Mouse (Mus musculus) lung, postnatal 14 days (tissue): Measurements from ENCODE around the gene Myadm.
"Not testable (repeated sequence)": the region's sequence is repeated elsewhere in the genome, so short reads cannot be mapped to it uniquely, and the experiment has no call there.

Source experiments
- DNase-seq: peaks from one replicate; pipeline ENCODE4 v3.0.0; 2021

Myadm gene

DNA sequence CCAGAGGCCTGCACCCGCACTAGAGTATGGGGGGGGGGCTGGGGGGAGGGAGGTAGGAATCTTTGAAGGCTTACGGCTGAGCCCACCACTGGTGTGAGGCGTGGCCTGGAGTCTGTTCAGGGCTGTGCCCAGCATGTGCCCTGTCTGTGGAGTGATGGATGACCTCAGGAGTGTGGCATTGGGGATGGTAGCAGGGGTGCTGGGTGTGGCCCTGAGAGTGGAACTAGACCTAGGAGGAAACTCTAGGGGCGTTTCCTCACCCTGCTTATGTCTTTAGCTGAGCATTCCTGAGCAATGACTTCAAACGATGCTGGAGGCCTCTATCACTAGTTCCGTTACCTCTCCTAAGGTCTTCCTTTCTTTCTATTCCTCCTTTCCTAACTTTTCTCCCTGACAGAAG is 2.3 kb downstream of the Myadm start:
- peak; percentile 59 for DNase-seq

DNA sequence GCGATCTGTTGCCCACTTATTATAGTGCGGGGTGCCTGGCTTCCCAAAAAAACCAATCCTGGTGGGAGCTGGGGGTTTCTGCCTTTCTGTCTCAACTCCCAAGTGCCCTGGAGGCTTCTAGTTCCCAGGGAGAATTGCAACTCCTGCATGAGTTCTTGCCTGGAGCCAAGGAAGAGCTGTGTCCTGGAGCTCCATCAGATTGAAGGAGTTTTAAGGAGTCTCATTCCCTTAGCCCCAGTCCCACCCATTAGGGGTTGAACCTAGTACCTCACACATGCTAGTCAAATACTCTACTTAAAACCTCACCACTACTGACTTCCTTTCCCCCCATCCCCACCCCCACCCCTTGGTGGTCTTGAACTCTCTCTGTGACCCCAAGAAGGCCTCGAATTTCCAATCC is 2.9 kb downstream of the Myadm start:
- DNase-seq: no peak

DNA sequence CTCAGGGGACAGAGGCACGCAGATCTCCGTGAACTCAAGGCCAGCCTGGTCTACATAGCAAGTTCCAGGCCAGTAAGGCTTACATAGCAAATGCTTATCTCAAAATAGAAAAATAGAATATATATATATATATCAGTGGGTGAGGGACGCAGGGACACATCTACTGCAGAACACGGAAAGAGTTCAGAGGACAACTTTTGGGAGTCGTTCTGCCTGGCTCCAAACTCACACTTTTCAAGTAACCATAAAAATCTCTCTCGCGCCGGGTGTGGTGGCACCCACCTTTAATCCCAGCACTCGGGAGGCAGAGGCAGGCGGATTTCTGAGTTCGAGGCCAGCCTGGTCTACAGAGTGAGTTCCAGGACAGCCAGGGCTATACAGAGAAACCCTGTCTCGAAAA is 3.4 kb downstream of the Myadm start:
- not testable (repeated sequence) for DNase-seq

DNA sequence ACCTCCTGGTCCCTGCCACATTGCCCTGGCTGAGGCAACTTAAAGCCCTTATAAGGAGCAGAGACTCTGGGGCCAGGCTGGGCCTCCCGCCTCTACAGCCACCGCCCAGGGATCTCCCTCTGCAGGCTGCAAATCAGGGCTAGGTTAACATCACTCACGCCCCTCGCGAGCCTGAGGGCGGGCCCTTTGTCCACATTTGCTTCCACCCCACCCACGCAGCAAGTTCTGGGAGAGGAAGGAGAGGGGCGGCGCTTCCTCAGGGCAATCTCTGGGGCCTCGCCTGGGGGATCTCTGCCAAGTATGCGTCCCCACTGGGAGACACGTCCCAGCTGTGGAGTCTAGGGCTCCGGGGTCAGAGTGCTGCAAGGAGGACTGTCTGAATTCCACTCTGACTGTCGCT is 3.9 kb downstream of the Myadm start:
- DNase-seq: peak; percentile 94

DNA sequence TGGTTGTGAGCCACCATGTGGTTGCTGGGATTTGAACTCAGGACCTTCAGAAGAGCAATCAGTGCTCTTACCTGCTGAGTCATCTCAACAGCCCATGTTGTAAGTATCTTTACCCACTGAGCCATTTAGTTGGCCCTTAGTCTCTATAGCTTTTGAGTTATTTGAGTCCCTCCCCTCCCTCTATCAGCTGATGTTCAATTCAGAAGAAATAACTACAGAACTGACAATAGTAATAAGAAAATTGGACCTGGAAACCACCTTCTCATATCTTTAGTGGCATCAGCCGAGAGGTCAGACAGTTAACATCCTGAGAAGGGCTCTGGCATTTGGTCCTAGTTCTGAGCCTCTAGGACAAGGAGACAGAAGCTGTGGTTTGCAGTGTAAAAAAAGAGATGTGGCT is 5.9 kb downstream of the Myadm start:
- no peak for DNase-seq

DNA sequence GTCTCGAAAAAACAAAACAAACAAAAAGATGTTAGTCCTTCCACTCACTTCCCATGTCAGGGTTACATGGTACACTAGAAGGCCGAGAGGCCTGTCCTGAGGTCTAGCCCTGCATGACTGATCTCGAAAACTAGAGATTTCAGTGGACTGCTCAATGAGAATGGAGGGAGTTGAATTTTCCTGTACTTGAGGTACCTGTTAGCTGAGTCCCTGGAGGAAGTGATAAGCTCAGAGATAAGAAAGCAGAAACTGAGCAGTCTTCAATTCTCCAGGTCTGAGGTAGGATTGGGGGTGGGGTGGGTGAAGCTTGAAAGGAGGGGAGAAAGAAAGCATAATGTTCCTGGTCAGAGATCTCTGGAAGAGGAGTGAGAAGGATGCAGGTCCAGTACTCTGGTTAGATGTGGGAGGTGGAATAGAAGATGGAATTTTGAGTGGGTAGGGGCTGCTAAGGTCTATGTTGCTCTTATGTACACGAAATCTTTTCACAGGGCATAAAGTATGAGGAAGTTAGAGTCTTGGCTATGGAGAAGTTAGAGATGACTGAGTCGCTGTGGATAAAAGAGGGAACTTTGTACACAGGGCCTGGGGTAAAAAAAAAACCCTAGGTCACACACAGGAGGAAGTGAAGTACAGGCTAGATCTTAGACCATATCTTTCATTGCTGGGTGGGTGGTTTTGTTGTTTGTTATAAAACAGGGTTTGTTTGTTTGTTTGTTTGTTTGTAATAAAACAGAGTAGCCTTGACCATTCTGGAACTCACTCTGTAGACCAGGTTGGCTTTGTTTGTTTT is 6.6 kb downstream of the Myadm start:
- no peak for DNase-seq

DNA sequence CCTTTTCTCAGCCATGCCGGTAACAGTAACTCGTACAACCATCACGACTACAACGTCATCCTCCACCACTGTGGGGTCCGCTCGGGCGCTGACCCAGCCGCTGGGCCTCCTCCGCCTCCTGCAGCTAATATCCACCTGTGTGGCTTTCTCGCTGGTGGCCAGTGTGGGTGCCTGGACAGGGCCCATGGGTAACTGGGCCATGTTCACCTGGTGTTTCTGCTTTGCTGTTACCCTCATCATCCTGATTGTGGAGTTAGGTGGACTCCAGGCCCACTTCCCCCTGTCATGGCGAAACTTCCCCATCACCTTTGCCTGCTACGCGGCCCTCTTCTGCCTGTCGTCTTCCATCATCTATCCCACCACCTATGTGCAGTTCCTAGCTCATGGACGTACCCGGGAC is 7.8 kb downstream of the Myadm start:
- no peak for DNase-seq

DNA sequence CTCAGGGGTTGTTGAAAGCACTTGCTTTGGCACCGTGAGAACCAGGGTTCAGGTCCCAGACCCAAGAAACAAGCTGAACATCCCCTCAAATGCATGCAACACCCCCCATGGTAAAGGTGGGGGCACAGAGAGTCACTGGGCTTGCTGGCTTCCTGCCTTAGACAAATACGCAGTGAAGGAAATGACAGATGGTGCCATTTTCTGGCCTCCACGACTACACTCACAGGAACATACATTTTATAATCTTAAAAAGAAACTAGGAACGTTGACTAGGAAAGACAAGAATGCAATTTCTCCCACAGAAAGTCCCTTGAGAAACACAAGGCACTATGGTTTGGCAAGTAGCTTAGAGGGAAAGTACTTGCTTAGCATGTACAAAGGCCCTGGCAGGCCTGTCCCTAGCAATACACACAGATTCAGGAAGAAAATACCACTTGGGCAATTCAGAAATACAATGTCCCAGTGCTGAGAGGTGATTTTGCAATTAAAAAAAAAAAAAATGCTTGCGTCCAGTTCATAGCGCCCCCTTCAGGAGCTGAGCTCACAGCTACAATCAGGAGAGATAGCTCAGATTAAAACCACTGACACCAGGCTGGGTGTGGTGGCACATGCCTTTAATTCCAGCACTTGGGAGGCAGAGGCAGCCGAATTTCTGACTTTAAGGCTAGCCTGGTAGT is 11.2 kb downstream of the Myadm start:
- peak; percentile 43 for DNase-seq

DNA sequence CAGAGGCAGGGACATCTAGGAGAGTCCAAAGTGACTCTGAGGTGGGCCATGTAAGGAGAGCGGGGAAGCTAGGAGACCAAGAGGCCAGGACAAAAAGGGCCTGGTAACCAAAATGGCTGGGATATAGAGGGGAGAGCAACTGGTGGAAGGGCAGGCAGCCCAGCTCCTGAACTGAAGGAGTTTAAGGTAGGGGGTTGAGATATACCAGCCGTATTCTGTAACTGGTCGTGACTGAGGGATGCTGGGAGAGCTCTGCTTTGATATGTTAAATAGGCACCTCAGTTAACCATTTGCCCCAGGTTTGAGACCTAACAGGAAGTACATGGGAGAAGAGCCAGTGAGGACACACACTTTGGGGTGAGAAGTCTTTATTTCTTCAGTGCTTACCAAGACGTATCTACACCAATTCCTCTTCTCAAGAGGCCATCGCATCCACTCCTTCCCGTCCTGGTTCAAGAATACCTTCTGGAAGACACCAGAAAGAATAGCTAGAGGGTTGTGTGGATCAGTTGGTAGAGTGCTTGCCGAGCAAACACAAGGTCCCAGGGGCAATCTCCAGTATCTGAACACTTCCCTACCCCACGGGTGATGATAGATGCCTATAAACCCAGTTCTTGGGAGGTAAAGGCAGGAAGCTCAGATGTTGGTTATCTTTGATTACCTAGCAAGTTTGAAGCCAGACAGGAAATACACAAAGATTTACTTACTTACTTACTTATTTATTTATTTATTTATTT is 12.2 kb downstream of the Myadm start:
- no peak for DNase-seq

DNA sequence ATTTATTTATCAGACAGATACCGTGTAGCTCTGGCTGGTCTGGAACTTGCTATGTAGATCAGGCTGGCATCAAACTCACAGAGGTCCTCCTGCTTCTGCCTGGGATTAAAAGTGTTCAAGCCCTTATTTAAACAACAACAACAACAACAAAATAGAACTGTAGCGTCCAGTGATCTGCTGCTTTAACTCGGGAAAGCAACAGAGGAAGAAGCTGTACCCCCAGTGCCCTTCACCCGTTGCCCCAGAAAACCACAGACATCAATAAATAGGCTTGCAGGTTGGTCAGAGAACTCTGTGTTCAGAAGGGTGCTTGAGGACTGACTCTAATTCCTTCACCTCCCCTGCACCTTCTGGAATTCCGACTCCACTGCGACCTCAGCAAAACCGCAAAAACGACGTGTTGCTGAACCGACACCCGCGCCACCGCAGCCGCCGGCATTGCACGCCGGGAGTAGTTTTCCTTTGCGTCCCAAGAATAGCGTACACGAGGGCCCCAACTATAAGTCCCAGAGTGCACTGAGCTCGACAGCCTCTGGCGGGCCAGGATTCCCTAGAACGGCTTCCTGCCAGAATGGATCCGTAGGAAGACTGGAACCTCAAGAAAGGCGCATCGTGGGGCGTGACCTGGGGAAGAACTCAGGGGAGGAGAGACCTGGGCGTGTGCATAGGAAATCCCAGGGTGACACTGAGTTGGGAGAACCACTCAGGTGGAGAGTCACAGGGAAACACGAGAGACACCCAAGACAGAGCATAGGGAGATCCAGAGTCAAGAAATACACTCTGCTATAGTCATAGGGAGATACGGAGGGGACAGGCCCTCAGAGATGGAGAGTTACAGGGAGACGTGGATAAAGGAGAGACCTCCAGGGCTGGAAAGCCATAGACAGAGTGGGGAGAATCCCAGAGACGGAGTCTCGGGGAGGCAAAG is 13.0 kb downstream of the Myadm start:
- DNase-seq: peak; percentile 32

DNA sequence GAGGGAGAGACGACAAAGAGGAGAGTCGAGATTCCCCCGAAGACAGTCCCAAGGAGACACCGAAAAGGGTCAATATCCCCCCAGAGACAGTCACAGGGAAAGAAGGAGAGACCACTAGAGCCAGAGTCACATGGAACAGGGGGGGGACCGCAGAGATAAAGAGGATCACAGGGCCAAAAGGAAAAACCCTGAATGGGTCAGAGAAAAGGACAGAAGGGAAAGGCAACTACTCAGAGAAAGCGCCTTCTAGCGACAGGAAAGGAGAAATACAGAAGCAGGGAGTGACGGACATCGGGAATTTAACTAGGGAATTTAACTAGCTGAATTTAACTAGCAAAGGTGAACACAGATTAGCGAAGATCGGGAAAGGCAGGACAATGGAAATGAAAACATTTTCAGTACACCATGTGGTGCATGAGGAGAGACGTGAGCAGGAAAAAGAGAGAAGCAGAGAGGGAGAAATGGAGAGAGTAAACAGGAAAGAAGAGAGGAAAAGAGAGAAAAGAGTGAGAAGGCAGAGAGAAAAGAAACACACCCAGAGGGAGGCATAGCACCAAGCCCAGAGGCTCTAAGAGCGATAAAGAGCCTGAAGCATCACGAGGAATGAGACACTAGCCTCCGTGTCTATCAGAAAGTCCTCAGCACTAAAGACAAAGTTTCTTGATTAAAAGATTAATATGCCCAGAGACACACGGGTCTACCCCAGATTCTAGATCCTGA is 13.8 kb downstream of the Myadm start:
- peak; percentile 27 for DNase-seq

DNA sequence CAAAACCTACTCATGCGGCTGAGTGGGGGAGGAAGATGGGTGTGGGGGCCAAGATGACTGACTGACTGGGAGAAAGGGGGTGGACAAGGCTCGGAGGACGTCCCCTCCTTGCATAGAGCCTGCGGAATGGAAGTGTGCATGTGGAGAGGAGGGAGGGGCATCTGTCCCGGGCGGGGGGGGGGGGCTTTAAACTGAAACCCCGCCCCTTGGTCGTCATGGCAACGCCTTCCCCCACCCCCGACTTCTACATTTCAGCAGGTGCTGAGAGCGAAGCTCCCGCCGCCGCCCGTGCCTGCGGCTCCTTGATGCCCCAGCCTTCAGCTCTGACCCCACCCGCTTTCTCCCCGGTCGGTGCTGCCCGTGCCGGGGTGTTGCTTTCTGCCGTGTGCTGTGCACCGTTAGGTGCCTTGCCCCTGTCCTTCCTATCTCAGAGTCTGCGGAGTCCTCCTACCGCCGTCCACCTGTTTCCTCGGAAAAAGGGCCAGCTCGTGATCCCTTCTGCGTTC is 14.4 kb downstream of the Myadm start:
- DNase-seq: peak; percentile 50

DNA sequence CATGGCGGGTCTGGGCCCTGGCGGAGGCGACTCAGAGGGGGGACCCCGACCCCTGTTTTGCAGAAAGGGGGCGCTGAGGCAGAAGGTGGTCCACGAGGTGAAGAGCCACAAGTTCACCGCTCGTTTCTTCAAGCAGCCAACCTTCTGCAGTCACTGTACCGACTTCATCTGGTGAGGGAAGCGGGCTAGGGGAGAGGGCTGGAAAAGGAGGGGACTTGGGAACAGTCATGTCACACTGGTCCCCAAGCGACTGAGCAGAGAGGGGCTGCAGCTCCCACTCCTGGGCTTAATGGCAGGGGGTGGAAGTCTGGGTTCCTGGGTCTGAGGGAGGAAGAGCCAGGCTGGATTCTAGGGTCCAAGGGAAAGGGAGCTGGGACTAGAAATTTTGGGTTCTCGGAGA is 14.9 kb downstream of the Myadm start:
- no peak for DNase-seq

DNA sequence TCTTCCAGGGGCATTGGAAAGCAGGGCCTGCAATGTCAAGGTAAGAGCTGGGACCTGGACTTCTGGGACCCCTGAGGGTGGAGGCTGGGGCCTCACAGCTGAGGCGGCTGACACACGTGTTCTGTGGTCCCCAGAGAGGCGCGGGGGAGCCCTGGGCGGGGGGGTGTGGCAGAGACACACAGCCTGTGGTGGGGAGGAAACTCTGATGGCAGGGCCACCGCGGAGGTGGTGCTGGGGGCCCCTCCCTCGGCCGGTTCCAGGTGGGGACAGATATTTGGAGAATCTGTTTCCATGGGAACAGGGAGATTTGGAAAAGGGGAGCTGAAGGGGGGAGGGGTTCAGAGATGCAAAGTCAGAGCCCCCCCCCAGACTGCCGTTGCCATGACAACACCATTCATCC is 15.4 kb downstream of the Myadm start:
- no peak for DNase-seq

DNA sequence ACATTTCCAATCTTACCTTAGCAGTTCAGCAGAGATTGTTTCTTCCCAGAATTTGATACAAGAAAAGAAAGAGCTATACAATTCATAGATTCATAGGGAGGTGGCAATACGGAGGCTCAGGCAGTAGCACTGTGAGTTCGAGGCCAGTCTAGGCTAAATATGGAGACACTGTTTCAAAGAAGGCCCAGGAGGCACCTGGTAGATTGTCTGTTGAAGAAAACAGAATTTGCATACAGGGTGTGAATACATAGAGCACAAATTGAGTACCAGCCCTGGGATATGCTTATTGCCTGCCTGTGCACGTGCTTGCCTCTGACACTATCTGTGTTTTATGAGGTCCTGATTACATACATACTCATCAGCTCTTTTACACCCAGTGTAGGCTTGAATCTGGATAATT is 17.5 kb downstream of the Myadm start:
- no peak for DNase-seq

DNA sequence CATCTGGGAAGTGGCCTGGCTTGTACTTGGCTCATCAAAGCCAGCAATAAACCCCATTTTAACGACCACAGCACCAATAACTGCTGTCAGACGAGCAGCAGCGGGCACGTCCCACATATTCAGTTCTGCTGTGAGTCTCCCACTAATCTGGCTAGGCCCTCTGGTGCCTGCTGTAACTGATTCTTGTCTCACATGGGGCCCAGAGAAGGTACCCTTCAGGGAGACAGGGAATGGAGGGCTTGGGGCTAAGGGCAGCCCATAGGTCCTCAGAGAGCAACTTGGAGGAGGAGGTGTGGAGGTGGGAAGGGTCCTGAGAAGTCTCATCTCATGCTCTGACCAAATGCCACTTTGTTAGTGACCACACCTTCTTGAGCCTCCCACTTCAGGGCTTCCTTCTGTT is 19.8 kb downstream of the Myadm start:
- DNase-seq: no peak

DNA sequence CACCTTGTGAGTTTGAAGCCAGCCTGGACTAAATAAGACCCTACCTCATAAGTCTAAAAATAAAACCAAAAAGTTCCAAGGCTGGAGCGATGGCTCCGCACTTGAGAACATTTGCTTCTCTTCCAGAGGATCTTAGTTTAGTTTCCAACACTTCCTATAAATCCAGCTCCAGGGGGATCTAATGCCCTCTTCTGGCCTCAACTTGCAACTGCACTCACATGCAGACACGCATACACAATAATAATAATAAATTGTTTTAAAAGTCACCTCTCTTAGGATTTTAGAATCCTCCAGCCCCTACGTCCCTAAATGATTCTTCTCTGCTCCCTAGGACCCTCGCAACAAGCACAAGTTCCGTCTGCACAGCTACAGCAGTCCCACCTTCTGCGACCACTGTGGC is 21.4 kb downstream of the Myadm start:
- DNase-seq: no peak

DNA sequence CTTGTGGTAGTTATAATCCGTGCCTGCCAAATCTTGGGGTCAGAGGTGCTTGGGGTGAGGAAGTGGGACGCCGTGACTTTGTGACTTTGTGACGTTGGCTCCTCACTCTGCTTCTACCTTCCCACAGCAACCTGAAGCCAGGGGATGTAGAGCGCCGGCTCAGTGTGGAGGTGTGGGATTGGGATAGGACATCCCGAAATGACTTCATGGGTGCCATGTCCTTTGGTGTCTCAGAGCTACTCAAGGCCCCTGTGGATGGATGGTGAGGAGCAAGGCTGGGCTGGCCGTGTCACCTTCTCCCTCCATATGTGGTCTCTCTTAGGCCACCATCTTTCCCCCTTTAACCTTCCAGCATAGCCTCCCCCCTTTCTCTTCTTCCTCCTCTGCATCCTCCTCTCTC is 24.7 kb downstream of the Myadm start:
- no peak for DNase-seq

DNA sequence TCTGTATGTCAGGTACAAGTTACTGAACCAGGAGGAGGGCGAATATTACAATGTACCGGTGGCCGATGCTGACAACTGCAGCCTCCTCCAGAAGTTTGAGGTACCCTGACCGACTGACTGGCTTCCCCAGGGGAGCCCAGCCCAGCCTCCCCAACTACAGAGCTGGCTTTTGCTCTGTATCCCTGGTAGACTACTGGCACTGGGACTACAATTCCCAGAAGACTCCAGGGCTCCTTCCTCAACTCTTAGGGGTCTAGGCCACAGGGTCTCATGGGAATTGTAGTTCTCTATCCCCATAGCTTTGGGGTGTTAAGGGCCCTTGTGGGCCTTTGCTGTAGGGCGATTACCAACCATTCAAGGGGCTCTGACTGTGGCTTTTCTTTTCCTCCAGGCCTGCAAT is 25.2 kb downstream of the Myadm start:
- DNase-seq: no peak

DNA sequence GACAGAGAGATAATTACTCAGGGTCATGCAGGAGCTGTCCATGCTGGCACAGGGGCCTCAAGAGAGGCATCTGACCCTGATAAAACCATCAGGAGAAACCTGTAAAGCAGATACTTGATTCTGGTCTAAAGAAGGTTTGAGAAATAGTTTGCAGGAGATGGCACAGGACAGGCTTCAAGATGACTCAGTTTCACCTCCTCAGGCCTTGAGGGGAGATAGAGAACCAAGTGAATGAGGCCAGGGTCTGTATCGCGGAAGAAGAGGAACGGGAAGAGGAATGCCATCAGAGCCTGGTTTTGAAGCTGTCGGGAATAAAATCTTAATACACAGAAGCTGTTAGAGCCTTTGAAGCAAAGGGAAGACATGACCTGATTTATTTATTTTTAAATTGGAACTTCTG is 28.8 kb downstream of the Myadm start:
- DNase-seq: no peak

DNA sequence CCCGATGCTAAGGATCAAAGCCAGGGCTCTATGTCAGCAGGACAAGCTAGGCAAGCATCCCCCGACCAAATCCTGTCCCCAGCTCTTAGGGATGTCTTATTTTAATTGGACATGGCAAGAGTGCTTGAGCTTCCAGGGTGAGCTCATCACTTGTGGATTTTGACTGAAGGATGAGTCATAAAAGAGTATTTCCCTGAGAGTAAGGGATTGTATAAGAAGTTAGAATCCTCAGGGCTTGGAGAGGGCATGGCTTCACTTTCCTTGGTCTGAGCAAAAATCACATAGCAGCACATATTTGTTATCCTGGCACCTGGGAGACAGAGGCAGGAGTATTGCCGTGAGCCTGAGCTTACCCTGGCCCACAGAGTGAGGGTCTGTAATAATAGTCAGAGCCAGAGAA is 32.0 kb downstream of the Myadm start:
- no peak for DNase-seq

DNA sequence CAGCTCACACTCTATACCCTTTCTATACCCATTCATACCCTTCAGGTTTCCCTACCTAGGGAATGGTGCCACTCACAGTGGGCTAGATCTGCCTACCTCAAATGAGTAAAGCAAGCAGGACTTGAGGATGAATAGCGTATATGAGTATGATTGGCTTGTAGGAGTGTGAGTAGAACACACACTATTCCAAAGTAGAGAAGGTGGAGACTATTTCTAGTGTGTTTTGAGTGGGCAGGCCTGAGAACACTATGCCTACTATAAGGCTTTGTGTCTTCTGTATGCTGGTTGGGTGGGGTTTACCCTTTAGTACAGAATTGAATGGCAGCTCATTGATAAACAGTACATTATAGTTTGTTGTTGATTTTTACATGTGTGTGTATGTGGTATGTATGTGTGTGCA is 34.9 kb downstream of the Myadm start:
- no peak for DNase-seq
